Mouse (Mus musculus) cerebellum, adult (tissue): ENCODE measurements around the gene Saysd1.
"Not testable (repeated sequence)": the region's sequence is repeated elsewhere in the genome, so short reads cannot be mapped to it uniquely, and the experiment has no call there.

Experiments used
- ATAC-seq: cut with Nextera tagmentation; 2 replicates; pipeline ENCODE4 v1.9.2; 2017; ENCODE audit warnings: mild to moderate bottlenecking, moderate library complexity, mixed read lengths; ENCODE audit not compliant: insufficient number of reproducible peaks, low FRiP score, low TSS enrichment

Gene Saysd1

GRCm38 (mm10) chr14:20047814-20048480 is 90.4 kb downstream of the Saysd1 start:
- no peak for ATAC-seq

GRCm38 (mm10) chr14:20047291-20047690 is 91.0 kb downstream of the Saysd1 start:
- ATAC-seq, result no peak

GRCm38 (mm10) chr14:20044036-20044435 is 94.3 kb downstream of the Saysd1 start:
- no peak for ATAC-seq

GRCm38 (mm10) chr14:20041836-20042235 is 96.5 kb downstream of the Saysd1 start:
- no peak for ATAC-seq

- ATAC-seq, result no peak
These were observed 97.4 kb downstream of the Saysd1 start for GRCm38 (mm10) chr14:20040976-20041375.

GRCm38 (mm10) chr14:20039795-20040194 is 98.5 kb downstream of the Saysd1 start:
- no peak for ATAC-seq

GRCm38 (mm10) chr14:20032738-20033116 is 105.6 kb downstream of the Saysd1 start:
- no peak for ATAC-seq

- no peak for ATAC-seq
These were observed 106.2 kb downstream of the Saysd1 start for GRCm38 (mm10) chr14:20032016-20032737.

- no peak for ATAC-seq
These were observed 108.7 kb downstream of the Saysd1 start for GRCm38 (mm10) chr14:20029606-20030005.

- not testable (repeated sequence) for ATAC-seq
These were observed 110.9 kb downstream of the Saysd1 start for GRCm38 (mm10) chr14:20027475-20027874.
